Mouse (Mus musculus): ENCODE measurements around the gene Kank3.

Kank3 gene

DNA sequence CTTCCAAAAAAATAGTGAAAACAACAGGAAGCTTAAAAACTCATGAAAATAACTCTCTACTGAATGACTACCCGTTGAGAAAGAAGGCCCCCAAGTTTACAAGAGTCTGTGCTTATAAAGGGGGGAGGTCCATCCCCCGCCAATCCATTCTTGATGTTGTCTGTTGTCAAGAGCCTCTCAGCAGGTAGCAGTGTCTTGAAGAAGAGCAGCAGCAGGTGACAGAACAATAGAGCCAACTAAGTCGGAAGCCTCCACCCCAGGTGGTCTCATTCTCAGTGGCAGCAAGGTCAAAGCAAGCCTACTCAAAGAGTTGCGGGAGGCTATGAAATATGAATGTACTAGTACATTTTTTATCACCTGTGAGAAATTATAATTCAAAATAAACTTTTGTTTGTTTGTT, 47.5 kb downstream of the Kank3 start:
- no peak for DNase-seq (ENCODE audit: low spot score)

DNA sequence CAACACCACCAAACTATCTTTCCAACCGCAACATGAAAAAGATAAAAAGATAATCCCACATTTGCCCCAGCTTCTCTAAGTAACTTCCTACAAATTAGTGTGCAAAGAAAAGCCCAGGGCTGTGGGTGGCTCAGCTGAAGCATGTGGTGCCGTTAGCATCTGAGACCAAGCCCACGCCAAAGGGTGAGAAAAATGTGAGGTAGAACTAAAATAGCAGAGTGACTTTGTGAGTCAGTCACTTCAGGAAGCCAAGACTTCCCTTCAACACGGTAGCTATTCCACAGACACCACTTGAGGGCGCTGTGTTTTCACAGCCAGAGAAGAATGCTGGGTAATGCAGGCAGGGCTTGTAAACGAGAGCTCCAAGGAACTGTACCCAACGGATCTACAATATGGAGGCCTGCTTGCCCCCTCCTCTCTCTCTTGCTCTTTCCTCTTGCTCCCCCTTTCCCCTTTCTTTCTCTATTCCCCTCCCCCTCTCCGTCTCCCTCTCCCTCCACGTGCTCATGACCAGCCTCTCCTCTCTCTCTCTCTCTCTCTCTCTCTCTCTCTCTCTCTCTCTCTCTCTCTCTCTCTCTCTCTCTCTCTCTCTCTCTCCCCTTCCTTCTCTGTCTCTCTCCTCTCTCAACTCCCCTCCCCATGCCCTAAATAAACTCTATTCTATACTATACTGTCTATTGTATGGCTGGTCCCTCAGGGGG, 55.2 kb downstream of the Kank3 start:
- peak; percentile 69 for DNase-seq (ENCODE audit: low spot score)

Data from embryo, embryonic 10 days (tissue).